Mouse (Mus musculus): ENCODE data around the gene Slc9a3.

Gene Slc9a3

DNA sequence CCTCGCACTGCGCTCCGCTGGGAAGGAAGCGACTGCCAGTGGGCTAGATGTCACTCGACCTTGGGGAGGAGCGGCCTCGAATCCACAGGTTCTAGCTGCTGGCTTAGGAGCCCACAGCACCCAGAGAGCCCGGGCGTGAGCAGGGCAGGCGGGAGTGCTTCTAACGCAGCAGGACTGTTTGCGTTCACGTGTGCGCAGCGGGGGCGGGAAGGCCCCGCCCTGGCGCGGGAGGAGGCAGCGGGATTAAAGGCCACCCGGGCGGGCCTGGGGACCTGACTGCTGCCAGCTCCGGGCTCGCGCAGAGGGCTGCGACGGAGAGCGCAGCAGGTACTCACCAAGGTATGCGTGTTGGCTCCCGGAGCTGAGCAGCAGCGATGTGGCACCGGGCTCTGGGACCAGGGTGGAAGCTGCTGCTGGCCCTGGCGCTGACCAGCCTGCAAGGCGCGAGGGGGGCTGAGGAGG, at the start of gene Slc9a3:
TSS of gene Slc9a3 (plus strand) at position 317 of the 462 bp plus-strand sequence.
- no peak for DNase-seq (ENCODE audit: low read depth, low spot score)

DNA sequence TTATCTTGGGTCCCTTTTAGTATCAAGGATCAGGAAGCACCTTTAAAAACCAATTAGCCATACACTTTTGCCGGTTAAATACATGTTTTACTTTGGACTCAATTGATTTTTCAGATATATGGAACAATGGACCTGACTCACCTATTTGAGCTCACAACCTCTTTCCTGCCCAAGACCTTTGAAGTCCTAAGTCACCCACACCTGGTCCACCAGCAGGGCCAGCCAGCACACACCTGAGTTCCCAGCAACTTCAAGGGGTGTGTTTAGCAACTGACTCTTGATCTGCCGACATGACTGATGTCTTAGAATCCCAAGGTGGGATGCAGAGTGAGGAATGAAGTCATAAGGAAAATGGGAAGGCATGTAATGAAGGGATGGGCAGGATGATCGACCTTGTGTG, 49.5 kb upstream of the Slc9a3 start:
- no peak for DNase-seq (ENCODE audit: low read depth, low spot score)

DNA sequence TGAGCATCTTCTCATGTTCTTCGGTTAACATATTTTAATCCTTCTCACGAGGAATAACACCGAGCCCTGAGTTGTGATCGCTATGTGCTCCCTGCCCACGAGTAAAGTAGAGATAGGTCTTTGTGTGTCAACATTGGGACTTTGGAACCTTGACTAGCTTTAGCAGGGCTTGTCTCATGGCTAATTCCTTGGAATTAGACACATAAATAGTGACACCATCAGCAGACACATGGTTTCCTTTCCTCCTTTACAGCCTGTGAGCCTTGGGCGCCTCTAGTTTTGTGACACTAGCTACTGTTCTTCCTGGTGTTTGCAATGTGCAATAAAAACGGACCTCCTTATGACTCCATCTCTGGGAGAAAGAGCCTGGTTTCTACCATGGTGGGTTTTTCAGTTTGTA, 47.9 kb upstream of the Slc9a3 start:
- no peak for DNase-seq (ENCODE audit: low read depth, low spot score)

DNA sequence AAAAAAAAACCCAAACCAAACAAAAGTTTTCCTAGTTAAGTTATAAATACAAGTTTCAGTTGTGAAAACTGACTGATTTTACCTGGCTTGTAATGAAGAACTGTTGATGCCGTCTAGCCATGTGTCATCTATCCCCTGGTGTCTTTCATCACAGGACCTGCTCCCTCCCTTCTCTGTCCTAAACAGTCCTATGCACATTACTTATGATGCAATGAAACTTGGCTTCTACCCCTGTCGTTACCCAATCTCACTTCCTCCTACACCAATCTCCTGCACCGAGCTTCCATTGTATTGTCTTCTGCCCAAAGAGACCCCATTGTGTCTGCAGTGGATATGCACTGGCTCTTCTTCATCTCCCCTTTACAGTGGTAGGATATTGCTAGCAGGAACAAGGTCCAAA, 31.0 kb upstream of the Slc9a3 start:
- DNase-seq (ENCODE audit: low read depth, low spot score): no peak

DNA sequence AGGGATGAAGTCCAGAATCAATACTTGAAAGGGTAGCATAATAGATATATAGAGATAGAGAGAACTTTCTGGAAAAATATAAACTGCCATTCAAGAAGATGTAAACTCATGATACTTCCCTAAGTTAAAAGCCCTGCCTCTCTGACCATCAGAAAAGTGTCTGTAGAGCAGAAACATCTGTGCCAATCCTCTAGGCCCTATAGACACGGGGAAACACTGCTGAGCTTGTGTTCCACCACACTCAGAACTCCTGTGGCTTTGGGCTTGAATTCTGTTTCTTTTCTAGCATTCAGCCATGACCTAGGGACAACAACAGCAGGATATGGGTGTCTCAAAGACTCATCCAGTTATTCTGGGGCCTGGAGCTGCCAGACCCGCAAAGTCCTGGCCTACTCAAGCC, 25.3 kb upstream of the Slc9a3 start:
- DNase-seq (ENCODE audit: low read depth, low spot score): no peak

DNA sequence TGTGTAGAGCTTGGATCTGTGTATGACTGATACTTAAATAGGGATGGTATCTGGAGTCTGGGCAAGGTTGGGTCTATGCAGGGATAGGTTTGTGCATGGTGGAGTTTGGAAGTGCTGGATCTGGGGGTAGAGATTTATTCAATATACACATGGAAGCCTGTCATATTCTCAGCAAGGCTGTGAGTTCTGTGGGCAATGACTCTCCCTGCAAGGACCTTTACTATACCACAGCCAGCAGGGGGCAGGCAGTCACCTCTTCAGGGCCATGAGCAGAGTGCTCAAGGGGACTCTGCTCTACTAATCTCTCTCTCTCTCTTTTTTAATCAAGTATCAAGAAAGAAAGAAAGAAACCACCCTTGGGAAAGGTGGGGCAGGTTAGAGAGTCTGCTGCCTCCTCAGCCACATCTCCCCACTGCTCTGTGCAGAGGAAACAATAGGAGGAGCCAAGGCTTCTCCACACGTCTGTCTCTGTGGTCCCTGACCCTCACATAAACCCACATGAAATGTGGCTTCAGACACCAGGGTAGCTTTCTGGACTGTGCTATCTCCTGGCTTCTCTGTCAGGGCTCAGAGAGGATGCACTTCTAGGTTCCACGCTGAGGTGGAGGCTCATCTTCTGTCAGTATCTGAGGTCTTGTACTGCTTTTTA, 24.4 kb upstream of the Slc9a3 start:
- DNase-seq (ENCODE audit: low read depth, low spot score): peak; percentile 44

DNA sequence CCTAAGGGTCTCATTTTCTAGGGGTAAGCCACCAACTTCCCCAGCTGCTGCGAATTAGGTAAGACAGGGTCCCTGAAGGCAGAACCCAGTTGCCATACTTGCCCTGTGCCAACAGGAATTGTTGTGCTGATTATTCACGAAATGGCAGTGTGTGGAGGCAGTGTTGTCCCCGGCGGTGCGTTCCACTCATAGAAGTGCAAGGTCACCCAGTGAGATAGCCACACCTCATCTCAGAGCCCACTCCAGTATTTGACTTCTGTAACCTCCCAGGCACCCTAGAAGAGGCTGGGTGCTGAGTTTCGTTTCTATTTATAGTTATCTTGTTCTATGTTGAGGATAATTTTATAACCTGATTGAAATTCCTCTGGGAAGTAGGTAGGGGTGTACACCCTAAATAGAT, 22.3 kb upstream of the Slc9a3 start:
- no peak for DNase-seq (ENCODE audit: low read depth, low spot score)

DNA sequence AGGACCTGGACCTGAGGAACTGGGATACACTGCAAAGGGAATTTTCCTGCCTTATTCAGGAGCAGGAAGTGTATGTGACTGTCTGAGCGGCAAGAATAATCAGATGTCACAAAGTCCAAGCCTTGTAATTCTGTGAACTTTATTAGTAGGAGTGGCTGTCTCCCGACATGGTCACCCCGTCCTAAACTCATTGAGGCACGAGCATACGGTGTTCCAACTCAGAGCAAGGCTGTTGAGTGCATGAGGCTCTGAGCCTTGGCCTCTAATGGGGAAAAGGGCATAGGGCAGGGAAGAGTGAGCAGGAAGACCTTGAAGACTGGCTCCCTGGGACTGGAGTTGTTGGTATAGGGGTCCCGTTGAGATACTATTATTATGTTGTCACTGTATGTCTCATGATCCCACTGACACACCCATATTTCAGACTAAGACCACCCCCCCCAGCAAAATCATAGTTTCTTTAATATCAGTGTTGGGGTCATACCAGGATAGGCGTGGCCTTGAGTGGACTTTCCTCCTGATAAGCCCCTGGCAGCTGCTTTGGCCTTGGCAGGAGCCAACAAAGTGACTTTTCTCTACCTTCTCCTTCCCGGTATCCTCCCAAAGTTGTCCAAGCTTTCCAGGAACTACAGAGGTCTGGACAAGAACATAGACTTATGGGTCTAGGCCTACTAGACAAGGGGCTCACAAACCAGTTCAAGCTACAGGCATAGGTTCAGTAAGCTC, 19.0 kb upstream of the Slc9a3 start:
- DNase-seq (ENCODE audit: low read depth, low spot score): no peak

DNA sequence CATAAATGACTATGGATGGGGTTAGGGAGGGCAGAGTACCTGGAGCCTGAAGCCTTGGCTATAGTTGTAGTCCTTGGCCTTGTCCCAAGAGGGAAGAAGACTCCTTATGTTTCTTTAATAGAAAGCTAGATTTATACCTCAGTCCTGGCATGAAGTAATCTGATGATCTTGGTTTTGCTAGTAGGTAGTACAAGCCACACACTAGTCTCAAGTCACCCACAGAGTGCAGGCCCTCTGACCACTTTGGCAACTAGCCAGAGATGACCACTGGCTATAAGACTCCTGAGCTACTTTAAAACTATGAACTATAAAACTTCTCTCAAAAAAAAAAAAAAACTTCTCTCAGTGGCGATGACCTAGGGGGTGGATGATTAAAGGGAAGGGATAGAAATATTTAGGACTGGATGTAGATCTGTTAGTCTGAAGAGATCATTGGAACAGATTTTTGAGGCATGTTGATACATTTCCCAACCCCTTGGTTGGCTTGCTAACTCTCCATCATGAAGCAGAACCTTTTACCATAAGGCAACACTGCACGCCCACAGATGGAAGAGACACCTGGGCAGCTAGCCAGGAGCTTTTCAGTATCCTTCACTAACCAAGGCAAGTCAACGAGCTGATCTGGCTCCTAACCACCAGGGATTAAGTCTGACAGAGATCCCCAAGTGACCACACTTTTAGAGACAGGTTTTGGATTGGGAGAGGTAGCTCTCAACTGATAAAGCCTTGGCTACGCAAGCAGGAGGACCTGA, 18.2 kb upstream of the Slc9a3 start:
- DNase-seq (ENCODE audit: low read depth, low spot score): no peak

DNA sequence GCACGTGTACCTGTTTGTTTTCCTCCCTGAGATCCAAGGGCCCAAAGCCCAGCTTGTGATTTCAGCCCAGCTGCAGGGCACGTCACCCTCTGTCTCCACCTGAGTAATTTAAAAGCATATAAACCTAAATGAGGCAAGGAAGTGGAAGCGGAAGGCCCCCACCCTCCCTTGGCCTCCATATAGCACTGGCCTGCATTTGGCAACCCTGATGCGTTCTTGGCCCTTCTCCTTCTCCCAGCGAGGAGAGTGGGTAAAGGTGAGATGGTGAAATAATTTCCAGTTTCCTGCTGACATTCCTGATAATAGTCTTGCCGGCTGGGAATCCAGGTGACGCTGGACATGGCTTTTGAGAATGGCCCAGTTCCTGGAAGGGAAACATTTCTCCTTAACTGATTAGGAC, 16.8 kb upstream of the Slc9a3 start:
- no peak for DNase-seq (ENCODE audit: low read depth, low spot score)

DNA sequence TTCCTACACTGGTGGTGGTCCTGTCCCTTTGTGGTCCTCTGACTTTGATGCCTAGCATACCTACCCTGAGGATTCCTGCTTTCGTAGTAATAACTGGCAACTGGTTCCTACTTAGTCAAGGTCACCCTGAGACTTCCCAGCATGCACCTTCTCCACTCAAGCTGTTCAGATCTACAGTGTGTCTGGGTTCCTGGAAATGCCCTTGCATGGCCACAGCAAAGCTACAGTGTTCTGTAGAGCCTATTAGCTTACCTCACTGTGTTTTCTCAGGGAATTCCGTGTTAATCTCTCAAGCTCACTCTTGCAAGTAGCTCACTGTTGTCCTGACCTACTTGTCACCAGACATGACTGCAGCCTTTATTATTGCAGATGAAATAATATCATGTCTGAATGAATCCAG, 13.8 kb upstream of the Slc9a3 start:
- no peak for DNase-seq (ENCODE audit: low read depth, low spot score)

DNA sequence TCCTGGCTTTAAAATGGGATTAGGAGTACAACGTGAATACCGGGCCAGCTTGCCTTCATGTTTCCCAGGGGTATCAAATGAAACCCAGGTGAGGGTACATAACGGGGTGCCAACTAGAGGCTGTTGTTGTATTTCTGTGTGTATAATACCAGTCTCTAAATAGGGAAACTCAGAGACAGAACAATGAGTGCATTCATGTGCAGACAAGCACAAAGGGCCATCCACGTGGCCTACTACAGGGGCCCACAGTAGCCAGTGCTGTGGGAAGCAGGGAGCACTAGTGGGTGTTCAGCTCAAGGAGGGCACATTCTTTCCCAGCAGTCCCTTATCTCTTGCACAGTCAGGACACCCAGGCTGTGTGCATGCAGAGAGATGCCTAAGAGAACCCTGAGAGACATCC, 8.7 kb upstream of the Slc9a3 start:
- DNase-seq (ENCODE audit: low read depth, low spot score): no peak

DNA sequence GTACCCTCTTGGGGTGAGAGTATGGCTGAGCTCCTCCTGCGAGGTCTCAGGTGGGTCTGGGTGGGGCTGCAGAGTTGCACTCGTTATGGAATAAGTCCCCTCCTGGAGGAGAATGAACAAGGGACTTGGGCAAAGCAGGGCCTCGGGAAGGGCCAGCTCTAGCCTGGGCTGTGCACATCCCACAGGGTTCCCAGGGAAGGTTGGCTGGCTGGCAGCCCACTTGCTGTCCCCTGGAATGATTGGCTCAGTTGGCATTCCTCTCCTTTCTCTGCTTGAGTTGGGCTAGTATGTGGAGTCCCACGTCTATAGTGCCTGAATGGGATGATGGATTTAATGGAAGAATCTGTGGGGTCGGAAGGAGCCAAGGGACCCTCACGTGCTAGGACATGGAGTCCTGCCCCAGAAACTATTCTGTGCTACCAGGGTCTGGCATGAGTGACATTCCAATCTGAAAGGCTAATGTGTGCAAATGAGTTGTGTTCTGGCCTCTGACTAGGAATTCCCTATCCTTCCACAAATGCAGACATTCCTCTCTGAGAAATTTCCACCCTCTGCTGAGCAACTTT, 7.5 kb upstream of the Slc9a3 start:
- no peak for DNase-seq (ENCODE audit: low read depth, low spot score)

DNA sequence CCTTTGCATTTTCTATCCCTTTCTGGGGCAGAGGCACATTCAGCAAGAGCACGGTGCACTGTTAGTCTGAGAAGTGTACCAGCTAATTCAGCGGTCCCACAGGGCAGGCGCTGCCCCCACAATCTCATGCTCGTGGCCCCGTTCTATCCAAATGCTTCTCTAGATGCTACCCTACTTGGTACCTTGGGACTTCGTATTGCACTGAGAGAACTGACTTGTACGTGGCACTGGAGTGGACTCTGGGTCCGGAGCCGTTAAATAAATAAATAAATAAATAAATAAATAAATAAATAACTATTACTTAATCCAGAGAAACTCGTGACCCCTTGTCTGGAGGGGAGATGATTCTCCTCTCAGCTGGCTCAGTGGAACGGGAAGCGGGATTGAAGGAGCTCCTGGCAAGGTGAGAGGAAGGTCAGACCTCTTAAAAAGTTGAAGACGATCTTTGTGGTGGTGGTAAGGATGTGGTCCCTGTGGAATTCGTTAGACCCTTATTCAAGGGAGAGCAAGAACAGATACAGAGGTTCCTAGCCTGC, 606 bp downstream of the Slc9a3 start:
- no peak for DNase-seq (ENCODE audit: low read depth, low spot score)

DNA sequence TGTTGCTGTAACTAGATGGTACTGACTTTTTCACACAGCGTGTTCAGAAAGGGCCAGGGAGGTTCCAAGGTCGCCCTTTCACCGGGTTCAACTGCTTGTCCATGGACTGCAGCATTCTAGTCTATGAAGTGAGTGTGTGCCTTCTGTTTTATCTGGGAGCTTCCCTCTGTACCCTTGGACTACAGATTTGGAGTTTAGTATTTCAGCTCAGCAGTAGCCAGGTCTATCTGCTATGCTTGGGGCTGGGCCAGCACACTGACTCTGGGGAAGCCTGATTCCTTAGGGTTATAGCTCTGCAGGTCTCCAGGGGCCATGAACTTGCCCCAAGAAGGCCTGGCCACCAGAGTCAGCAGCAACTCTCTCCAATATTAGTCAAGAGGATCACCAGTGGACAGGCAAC, 1.4 kb downstream of the Slc9a3 start:
- DNase-seq (ENCODE audit: low read depth, low spot score): no peak

DNA sequence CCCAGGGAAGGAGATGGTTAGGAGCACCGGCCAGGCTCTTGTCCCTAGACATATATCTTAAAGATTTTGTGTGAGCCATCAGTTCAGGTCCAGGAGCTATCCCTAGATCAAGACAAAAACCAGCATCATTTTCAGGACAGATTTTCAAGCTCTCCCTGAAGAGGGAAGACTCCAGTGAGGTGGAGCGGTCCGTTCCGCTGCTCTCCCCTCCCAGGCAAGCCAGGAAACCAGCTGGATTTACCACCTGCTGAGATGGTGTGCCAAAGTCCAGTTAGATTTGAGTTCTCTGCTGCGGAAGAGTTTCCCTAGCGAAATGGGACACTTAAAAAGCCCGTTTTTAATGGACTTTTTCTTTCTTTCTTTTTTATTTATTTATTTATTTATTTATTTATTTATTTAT, 6.3 kb downstream of the Slc9a3 start:
- no peak for DNase-seq (ENCODE audit: low read depth, low spot score)

DNA sequence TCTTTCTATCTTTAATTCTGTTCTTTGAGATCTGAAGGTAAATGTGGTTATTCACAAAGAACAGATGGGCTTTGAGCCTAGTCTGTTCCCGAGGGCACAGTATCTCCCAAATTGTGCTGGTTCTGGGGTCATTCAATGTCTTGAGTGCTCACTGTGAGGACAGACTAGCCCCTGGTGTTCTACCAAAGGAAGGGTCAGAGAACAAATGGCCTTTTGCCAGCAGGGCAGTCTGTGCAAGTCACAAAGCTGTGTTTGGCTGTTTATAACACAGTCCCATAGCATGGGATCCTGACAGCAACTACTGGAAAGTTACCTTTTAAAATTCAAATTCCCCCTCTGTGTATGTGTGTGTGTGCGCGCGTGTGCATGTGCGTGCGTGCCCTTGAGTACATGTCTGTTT, 8.7 kb downstream of the Slc9a3 start:
- DNase-seq (ENCODE audit: low read depth, low spot score): no peak

DNA sequence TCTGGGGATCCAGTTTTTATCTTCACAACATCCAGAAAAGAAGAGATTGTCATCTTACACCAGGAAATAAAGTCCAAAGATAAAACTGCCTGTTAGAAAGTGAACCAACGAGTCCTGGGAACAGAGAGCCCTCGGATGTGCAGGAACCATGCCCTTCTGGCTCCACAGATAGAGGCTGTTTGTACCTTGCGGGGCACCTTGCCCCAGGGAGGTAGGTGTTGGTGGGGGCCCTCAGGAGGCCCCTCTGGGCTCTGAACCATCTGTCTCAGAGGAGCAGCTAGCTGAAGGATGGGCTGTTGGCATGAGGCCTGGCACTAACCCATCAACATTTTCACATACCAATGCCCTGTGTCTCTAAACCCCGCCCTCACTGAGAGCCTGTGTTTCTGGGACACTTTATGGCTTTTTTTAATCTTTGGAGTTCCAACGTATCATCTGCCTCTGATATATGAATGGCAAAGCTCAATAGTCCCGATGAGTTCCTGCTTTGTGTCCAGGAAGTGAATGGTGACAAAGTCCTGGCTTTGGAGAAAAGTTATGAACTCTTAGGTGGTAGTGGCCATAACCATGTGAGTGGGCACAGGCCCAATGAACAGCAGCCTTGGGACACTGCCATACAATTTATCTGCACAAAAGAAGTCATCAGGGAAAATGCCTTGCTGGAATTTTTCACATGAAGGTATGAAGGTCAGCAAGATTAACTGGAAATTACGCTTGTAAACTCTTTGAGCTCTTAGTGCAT, 17.8 kb downstream of the Slc9a3 start:
- DNase-seq (ENCODE audit: low read depth, low spot score): no peak

DNA sequence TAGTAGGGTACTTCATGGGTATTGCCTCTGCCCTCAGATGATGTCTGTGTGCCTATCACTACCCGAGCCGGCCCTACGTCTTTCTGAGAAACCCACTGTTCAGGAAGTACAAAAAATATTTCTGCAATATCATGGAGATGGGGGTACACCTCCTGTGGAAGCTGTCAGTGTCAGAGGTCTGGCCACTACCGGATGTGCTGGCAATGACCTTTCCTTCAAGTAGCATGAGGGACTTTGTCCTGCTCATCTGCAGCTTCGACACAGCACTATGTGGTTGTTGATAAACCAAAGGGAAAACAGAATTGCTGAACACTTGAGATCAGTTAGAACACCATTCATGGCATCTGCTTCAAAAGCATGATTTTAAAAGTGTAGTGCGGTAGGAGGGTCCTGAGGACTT, 19.5 kb downstream of the Slc9a3 start:
- no peak for DNase-seq (ENCODE audit: low read depth, low spot score)

DNA sequence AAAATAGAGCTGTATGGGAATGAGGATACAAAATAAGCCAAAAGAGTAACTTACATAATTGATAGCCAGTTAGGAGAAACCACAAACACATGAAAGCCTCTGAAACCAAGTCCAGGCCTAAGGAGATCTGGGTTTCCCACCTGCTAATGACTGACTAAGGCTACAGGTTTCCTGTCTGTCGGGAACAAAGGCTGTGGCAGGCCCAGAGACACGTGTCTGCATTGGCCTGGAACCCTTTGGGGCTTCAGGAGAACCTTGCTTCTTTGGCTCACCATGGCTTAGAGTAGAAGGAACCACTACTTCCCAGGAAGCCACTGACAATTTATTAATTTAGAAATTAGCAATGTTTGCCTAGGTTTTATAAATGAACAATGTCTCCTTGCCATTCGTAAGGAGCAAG, 22.0 kb downstream of the Slc9a3 start:
- no peak for DNase-seq (ENCODE audit: low read depth, low spot score)

DNA sequence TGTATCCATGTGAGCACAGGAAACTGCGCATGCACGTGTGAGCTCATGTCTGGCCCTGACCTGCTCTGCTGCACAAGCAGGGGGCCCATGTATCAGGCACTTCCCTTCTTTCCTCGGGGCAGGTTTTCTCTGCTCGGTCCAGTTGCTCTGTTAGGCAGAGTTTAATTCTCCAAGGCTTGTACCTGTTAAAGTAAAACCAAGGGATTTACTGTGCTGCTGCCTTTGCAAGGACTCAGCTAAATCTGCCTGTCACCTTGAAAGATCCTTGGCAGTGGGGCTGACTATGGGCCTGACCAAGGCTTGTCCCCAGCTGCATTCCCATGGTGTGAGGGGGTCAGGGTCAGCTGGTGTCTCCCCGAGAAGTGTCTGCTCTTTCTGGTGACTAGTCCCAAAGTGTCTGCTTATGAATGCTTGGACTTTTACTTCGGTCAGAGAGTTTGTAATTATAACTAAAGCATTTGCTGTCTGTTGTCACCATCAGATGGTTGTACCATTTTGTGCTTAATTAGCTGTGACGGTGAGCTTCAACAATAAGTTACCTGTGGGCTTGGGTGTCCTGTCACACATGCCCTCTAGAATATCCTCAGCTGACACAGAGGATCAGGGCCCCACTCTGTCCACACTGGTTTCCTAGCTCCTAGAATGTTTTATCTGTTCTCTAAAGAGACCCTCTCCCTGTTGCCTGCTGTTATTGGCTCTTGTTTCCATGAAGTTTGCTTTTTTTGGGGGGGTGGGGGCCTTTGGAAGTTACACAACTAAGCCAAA, 23.0 kb downstream of the Slc9a3 start:
- no peak for DNase-seq (ENCODE audit: low read depth, low spot score)
